Mouse (Mus musculus): ENCODE results near the gene Gper1. TPM values are rescaled to one million over a fixed set of nuclear protein-coding genes. Genes with fewer than 3 reads are reported as not detected.

Gene Gper1
- polyA plus RNA-seq (2015; fragmentation: Nextera tagmentation; extraction: Ambion mirVana) = 1.2 and 1.6 TPM in 2 replicates

DNA sequence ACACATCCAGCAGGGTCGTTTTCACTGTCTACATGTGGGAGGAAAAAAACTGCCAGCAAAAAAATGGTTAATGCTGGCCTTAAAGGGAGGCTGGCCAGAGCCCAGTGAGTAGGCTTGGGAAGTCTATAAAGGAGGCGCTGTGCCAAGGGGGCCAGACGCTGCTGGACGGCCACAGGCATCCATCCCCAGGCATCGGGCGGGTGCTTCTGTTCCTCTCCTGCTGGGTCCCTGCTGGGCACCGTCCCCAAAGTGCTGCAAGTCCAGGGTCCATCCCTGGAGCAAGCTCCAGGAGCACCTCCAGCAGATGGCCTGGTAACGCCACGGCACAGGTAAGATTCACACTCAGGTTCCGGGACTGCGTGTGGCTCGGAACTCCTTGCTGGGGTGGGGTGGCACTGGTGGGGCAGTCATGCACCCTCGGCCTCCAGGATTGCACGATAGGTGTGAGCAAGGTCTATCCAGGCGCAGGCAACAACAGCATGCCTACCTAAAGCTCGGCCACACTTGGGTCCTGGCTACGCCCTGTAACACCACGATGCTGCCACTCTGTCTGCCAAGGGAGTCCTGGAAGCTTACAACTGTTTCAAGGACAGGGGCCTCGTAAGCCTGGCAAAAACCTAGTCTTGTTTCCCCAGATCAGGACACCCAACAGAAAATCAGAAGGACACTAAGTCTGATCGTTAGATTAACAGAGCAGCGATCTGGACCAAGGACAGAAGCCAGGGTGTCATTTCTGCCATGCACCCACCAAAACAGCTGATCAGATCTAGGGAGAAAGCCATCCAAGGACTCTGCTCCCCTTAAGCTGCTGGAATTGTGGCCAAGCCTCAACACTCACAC, at the start of gene Gper1:
Gene Gper1 (plus strand): TSS at position 126 of the 840 bp plus-strand sequence.
- peak within 1 kb of the TSS; percentile 23; the same call in 1 of the 2 replicates for H3K4me3 ChIP-seq
- H3K27ac ChIP-seq = no peak within 1 kb of the TSS; the same call in 1 of the 2 replicates
- peak within 1 kb of the TSS; percentile 47 for H3K4me2 ChIP-seq
- H3K9ac ChIP-seq = peak within 1 kb of the TSS; percentile 58
- peaks cover 3% of the 10 kb centered on the region; the same call in 1 of the 2 replicates for H3K36me3 ChIP-seq
- H3K27me3 ChIP-seq = no peaks in the 10 kb centered on the region
- no peak for ATAC-seq (ENCODE audit: insufficient number of reproducible peaks, insufficient read depth, low FRiP score, low TSS enrichment, low read depth)
- H3K4me1 ChIP-seq = peaks cover 10% of the 10 kb centered on the region
- WGBS = 60% methylated on average over 21 of the region's 21 CpGs
- H3K9me3 ChIP-seq = no peaks in the 10 kb centered on the region

DNA sequence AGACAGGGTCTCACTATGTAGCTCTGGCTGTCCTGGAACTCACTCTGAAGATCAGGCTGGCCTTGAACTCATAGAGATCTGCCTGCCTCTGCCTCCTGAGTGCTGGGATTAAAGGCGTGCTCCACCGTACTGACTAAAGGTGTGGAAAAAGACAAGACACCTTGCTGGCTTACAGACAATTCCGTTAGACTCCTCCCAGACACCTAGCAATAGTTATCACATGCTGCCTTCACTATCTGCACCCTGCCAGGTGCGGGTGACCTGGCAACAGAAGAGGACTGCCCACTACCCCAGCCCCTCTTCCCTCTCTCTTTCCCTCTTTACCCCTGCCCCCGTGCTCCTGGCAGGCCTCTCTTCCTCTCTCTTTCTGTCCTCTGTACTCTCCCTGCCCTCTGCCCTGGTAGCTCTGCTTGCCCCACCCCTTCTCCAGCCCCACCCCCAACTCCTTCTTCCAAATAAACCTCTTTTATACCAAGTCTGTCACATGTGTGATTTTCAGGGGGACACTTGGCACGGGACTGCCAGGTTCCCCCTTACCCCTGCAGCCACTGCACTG, 49.0 kb upstream of the Gper1 start:
- no peak for ATAC-seq (ENCODE audit: insufficient number of reproducible peaks, insufficient read depth, low FRiP score, low TSS enrichment, low read depth)
- Histone ChIP-seq H3K9me3 (no peaks in the 10 kb centered on the region), H3K9ac (no peak overlapping the region), H3K36me3 (no peaks in the 10 kb centered on the region), H3K4me2 (no peak overlapping the region), H3K27ac (no peak overlapping the region), H3K27me3 (no peaks in the 10 kb centered on the region), H3K4me1 (peaks cover 49% of the 10 kb centered on the region), H3K4me3 (no peak overlapping the region)
- WGBS = 79% methylated on average over 6 of the region's 6 CpGs

DNA sequence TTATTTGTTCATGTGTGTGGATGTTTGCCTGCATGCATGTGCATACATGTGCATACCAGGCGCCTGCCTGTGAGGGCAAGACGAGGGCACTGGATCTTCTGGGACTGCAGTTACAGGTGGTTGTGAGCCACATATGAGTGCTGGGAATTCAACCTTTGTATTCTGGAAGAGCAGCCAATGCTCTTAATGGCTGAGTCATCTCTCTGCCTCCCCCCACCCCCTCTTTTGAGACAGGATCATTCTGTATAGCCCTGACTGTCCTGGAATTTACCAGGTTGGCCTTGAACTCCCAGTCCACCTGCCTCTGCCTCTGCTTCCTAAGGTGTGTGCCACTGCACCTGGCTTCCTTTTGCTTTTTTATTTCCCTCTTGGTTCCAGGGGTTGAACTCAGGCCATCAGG, 48.1 kb upstream of the Gper1 start:
- ATAC-seq (ENCODE audit: insufficient number of reproducible peaks, insufficient read depth, low FRiP score, low TSS enrichment, low read depth) = no peak
- H3K9ac ChIP-seq = no peak overlapping the region
- no peaks in the 10 kb centered on the region for H3K9me3 ChIP-seq
- H3K4me1 ChIP-seq = peaks cover 56% of the 10 kb centered on the region
- H3K36me3 ChIP-seq = no peaks in the 10 kb centered on the region
- no peaks in the 10 kb centered on the region for H3K27me3 ChIP-seq
- WGBS = 71% methylated on average over 2 of the region's 2 CpGs
- no peak overlapping the region for H3K4me2 ChIP-seq
- H3K4me3 ChIP-seq = no peak overlapping the region
- no peak overlapping the region for H3K27ac ChIP-seq

DNA sequence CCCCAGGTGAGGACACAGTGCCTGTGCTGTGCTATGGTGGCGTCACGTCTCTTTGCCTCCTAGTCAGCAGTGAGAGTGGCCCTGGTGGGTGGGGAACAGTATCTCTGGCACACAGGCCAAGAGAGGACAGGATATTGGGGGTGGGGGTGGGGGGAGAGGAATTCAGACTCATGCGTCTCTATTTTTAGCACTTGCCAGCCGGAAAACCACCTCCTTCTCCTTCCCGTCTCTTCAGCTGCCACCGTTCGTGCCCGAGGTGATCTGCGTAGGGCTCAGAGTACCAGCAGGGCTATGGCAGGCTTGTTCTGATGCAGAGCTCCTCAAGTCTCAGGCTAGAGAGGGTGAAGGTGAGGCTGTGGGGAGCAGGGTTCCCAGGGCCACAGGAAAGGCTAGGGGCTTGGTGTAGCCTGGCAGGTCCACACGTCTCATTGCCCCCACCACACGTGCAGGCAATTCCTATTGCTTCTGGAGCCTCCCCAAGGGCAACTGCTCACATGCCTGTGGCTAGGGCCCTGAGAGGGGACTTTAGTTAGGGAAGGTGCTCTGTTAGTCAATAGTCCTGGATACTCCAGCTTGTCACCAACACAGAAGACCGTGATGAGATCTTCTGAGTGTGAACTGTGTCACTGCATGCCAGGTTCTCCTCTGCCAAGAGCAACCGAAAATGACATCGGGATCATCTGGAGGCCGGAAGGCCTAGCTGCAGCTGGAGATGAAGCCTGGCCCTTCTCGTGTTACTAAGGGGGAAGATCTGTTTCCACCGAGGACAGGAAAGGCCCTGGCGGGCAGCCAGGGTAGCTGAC, 45.3 kb upstream of the Gper1 start, which contains the start of gene Gpr146:
Gene Gpr146 (plus strand): TSS at position 230 of the 803 bp plus-strand sequence.
- WGBS = 48% methylated on average over 18 of the region's 18 CpGs
- no peak within 1 kb of the TSS for H3K9ac ChIP-seq
- H3K4me3 ChIP-seq = no peak within 1 kb of the TSS
- ATAC-seq (ENCODE audit: insufficient number of reproducible peaks, insufficient read depth, low FRiP score, low TSS enrichment, low read depth) = no peak
- H3K36me3 ChIP-seq = no peaks in the 10 kb centered on the region
- H3K27me3 ChIP-seq = no peaks in the 10 kb centered on the region
- H3K4me1 ChIP-seq = peaks cover 49% of the 10 kb centered on the region
- no peaks in the 10 kb centered on the region for H3K9me3 ChIP-seq
- H3K4me2 ChIP-seq = no peak within 1 kb of the TSS; the same call in 1 of the 2 replicates
- H3K27ac ChIP-seq = peak within 1 kb of the TSS; percentile 66

DNA sequence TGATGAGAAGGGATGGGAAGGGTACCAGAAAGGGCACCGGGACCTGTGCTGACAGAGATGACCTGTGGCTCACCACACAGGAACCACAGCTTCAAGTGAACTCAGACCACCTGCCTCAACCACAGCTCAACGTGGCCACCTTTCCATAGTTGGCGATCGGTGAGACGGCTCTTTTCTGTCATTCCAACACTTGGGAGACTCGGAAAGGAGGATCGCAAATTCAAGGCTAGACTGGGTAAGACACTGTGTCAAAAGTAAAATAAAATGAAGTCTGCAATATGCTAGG, 44.7 kb upstream of the Gper1 start:
- Histone ChIP-seq H3K27ac (peak overlapping the region; percentile 66), H3K4me1 (peaks cover 47% of the 10 kb centered on the region)

DNA sequence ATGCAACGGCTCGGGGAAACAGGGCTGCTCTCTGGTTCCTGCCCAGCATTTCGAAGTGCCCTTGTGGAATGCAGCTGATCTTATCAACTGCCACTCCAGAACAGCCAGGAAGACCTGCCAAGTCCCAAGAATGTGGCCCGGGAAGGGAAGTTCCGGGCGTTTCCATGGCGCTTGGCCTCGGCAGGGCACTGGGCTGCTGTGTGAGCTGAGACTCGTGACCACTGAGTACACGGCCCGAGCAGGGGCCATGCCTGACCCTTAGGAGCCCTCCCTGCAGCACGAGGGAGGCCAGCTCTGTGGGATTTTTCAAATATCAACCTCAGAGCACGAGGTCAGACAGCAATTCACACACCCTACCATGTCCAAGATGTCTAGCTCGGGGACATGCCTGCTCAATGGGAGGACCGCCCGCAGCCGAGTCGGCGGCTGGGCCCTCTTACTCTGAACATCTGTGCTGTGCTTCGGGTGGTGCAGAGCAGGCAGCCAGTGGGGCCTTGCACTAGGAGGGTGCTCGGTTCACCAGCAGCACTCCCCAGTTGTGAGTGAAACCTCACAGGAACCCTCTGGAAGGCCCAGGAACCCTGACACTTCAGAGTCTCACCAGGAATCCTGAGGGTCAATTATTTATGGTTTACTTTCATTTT, 43.8 kb upstream of the Gper1 start:
- H3K36me3 ChIP-seq = no peaks in the 10 kb centered on the region
- WGBS = 50% methylated on average over 21 of the region's 21 CpGs
- peak overlapping the region; percentile 66 for H3K27ac ChIP-seq
- H3K27me3 ChIP-seq = no peaks in the 10 kb centered on the region
- ATAC-seq (ENCODE audit: insufficient number of reproducible peaks, insufficient read depth, low FRiP score, low TSS enrichment, low read depth) = no peak
- H3K4me3 ChIP-seq = 0 out of 2 replicates have a peak overlapping the region, but pooled peaks have one; percentile 2
- peak overlapping the region; percentile 90; the same call in 1 of the 2 replicates for H3K4me2 ChIP-seq
- H3K9ac ChIP-seq = no peak overlapping the region
- no peaks in the 10 kb centered on the region for H3K9me3 ChIP-seq
- H3K4me1 ChIP-seq = peaks cover 47% of the 10 kb centered on the region

More for the DNA sequence above, 44.7 kb upstream of the Gper1 start:
- no peaks in the 10 kb centered on the region for H3K9me3 ChIP-seq
- no peaks in the 10 kb centered on the region for H3K27me3 ChIP-seq
- H3K36me3 ChIP-seq = no peaks in the 10 kb centered on the region
- WGBS = 84% methylated on average over 7 of the region's 7 CpGs
- H3K4me3 ChIP-seq = no peak overlapping the region
- H3K4me2 ChIP-seq = no peak overlapping the region
- H3K9ac ChIP-seq = no peak overlapping the region
- ATAC-seq (ENCODE audit: insufficient number of reproducible peaks, insufficient read depth, low FRiP score, low TSS enrichment, low read depth) = no peak

DNA sequence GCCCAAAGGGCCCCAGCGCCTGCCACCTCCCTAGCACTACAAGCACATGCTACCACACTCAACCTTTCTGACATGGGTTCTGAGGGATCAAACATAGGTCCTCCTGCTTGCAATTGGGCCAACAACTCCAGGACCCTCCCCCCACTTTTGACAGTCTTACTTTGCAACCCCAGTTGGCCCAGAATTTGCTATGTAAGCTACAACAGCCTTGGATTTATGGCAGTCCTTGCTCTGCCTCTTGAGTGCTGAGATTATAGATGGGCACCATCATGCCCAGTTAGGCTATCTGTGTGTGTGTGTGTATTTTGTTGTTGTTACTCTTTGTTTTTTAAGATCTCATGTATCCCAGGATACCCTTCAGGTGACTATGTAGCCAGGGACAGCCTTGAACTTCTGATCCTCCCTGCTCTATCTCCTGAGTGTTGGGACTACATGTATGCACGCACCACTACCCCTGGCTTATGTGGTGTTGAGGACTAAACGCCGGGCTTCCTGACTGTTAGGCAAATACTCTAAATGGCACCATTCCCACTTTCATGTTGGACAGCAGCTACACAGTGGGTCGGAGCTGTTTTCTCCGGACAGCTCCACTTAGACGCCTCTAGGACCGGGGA, 43.1 kb upstream of the Gper1 start:
- Histone ChIP-seq H3K9me3 (no peaks in the 10 kb centered on the region), H3K27ac (peak overlapping the region; percentile 2; the same call in 1 of the 2 replicates), H3K27me3 (no peaks in the 10 kb centered on the region), H3K4me2 (peak overlapping the region; percentile 90), H3K4me1 (peaks cover 51% of the 10 kb centered on the region), H3K4me3 (peak overlapping the region; percentile 64), H3K9ac (peak overlapping the region; percentile 77), H3K36me3 (no peaks in the 10 kb centered on the region)
- WGBS = 28% methylated on average over 8 of the region's 8 CpGs
- ATAC-seq (ENCODE audit: insufficient number of reproducible peaks, insufficient read depth, low FRiP score, low TSS enrichment, low read depth) = 0 out of 2 replicates have a peak, but pooled peaks have one; percentile 40

DNA sequence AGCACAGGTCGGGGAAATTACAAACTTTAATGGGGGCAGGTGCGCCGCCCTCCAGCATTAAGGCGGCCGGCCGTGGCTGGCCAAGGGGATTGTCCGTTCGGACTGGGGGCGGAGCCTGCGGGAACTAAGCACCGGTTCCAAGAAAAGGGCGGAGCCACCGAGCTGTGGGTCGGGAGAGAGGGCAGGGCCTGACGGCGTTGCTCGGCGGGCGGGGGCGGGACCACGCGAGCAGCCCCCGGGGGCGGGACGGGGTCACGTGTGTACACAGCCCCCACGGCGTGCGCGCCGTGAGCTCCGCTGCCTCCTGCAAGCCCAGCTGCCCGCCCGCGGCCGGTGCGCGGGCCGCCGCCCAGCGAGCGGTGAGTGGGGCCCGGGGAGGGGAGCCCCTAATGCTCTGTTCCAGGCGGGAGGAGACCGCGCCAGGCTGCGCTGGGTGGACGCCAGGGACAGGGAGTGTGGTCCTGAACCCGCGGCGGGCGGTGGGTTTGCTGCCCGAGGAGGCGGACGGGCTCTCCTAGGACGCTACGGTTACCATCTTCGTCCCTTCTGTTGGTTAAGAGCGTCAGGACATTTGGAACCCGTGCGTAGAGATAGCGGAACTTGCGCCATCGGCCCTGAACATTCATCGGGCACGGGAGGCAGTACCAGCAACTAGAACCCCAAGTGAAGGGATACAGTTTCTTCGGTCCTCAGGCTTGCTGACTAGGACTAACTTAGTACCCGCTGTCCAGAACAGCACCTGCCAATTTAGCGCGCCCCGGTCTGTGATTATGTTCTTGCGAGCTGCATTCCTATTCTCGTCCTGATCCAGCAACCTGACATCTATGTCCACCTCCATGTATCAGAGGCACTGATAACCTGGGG, 42.3 kb upstream of the Gper1 start:
- peak overlapping the region; percentile 90 for H3K4me2 ChIP-seq
- peak; percentile 74; the same call in 1 of the 2 replicates for ATAC-seq (ENCODE audit: insufficient number of reproducible peaks, insufficient read depth, low FRiP score, low TSS enrichment, low read depth)
- no peaks in the 10 kb centered on the region for H3K36me3 ChIP-seq
- H3K9ac ChIP-seq = peak overlapping the region; percentile 77
- H3K4me1 ChIP-seq = peaks cover 51% of the 10 kb centered on the region
- 0 out of 2 replicates have a peak overlapping the region, but pooled peaks have one; percentile 2 for H3K27ac ChIP-seq
- H3K27me3 ChIP-seq = no peaks in the 10 kb centered on the region
- H3K4me3 ChIP-seq = peak overlapping the region; percentile 64
- WGBS = under 1% methylated on average over 73 of the region's 73 CpGs
- no peaks in the 10 kb centered on the region for H3K9me3 ChIP-seq

DNA sequence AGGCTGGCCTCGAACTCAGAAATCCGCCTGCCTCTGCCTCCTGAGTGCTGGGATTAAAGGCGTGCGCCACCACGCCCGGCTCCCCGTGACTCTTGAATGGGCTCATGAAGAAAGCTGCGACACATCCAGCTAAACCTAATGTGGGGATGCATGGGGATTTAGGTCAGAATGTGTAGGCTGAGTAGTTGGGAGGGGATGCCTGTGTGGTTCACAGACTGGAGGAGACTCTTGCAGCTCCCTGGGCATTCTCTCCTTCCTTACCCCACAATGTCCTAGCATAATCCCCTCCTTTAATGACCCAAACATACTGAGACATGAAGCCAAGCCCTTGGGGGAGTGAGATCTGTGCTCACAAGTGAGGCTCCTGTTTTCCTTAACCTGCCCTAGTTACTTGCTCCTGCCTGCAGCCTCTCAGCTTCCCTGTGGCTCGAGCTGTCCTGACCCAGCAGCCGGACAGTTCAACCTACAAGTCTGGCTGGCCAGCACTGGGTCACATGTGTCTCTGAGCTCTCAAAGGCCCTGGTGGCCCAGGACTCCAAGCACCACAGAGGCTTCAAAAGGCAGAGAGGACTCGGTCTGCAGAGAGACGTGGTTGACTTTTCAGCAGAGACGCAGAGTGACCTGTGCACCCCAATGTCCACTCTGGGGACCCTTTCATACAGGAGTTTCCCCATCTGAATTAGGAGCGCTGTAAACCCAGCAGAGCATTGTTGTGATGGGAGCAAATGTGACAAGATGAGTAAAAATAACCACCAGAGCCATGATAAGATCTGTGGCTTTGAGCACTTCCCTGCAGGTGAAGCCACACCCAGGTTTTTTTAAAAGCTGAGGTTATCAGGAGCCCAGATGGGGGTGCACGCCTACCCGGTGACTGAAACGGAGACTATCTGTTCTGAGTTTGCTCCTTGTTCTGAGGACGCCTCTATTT, 41.1 kb upstream of the Gper1 start:
- Histone ChIP-seq H3K9ac (peak overlapping the region; percentile 22), H3K27me3 (no peaks in the 10 kb centered on the region), H3K4me3 (no peak overlapping the region), H3K27ac (0 out of 2 replicates have a peak overlapping the region, but pooled peaks have one; percentile 53), H3K4me1 (peaks cover 49% of the 10 kb centered on the region), H3K36me3 (no peaks in the 10 kb centered on the region), H3K9me3 (no peaks in the 10 kb centered on the region), H3K4me2 (no peak overlapping the region)
- WGBS = 77% methylated on average over 18 of the region's 18 CpGs
- ATAC-seq (ENCODE audit: insufficient number of reproducible peaks, insufficient read depth, low FRiP score, low TSS enrichment, low read depth) = no peak

Data from embryonic facial prominence, embryonic 13.5 days (tissue).